Mouse (Mus musculus) bone marrow, adult 2 months (tissue): ENCODE results near the gene Otop2.

Experiments used
- CTCF ChIP-seq: fragments of 200-500 bp; IDR thresholded peaks from 2 replicates; pipeline ENCODE4 v1.5.1; 2011; ENCODE audit warnings: low read length, control low read depth; ENCODE audit not compliant: control insufficient read depth, insufficient read depth
- POLR2A ChIP-seq: fragments of 200-500 bp; IDR thresholded peaks from 2 replicates; pipeline ENCODE4 v1.6.1; 2011; ENCODE audit warnings: low read depth, mild to moderate bottlenecking, control low read depth, low read length, borderline replicate concordance; ENCODE audit not compliant: control insufficient read depth

GRCm38 (mm10) chr11:115344967-115345366 is 38.0 kb downstream of the Otop2 start:
- TF ChIP-seq CTCF: no peak
- TF ChIP-seq POLR2A: no peak
